15 mouse cellular contexts compared by ENCODE assay signal in the genomic region with DNA sequence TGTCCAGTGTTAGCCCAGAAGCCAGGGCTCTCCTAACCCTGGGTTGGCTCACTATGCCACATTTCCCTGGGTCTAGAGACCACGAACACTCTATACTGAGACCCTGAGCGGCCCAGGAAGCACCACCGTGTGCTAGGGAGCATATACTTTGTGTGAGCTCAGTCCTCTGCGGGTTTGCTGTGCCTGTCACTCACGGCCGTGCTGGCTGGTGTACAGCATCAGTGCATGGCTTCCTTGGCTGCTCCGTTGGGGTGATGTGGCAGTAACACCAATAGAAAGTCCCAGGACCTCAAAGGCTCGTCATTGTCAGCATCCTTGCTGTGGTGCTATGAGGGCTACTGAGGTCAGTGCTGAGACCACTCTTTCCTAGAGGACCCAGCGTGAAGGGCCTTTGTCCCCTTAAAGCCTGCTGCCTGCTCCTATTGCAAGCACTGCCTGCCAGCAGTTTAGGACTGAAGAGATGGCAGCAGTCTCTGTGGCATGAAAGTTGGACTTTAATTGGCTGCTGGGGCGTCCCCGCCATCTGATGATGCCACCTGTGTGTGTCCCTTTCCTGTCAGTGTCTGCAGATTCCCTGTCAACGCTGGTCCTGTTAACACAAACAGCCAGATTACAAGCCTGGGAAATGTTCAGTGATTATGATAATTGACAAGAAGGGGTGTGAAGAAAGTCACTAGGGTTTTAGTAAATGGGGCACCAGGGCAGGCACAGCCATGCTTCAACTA. TPM values are rescaled to one million over a fixed set of nuclear protein-coding genes. Genes with fewer than 3 reads are reported as not detected.
DNase-seq lines count a peak whose midpoint lies in the region; ATAC-seq lines count a peak whose summit lies in the region.
"Had no signal": no experiment of that assay in that cellular context is flagged by ENCODE, and none has a peak within 500 bp of the region (broad histone marks: within the 10 kb centered on the region; RNA-seq: fewer than 3 reads in every experiment).

No protein-coding gene starts in this region.

- 73% methylated on average over 12 of the region's 12 CpGs for whole genome bisulfite sequencing in heart, embryonic 13.5 days
- WGBS in forebrain, embryonic 15.5 days, result 51% methylated on average over 12 of the region's 12 CpGs
- 87% methylated on average over 12 of the region's 12 CpGs for WGBS in stomach, embryonic 16.5 days
- 79% methylated on average over 12 of the region's 12 CpGs for WGBS in liver, embryonic 11.5 days

- H3K27me3 ChIP-seq in heart, embryonic 13.5 days (replicated peaks), result no peaks in the 10 kb centered on the region
- no peaks in the 10 kb centered on the region for H3K27me3 ChIP-seq in forebrain, embryonic 15.5 days
- no peaks in the 10 kb centered on the region for H3K27me3 ChIP-seq in stomach, embryonic 16.5 days (ENCODE audit: control insufficient read depth, insufficient read depth, low read length)
- no peaks in the 10 kb centered on the region for H3K27me3 ChIP-seq in liver, embryonic 11.5 days (replicated peaks; ENCODE audit: control insufficient read depth, insufficient read depth, low read length)
- H3K27me3 ChIP-seq: hindbrain, embryonic 15.5 days; neural tube, embryonic 13.5 days had no signal

- no peak overlapping the region for H3K9ac ChIP-seq in heart, embryonic 13.5 days
- no peak overlapping the region for H3K9ac ChIP-seq in forebrain, embryonic 15.5 days (replicated peaks)
- H3K9ac ChIP-seq in stomach, embryonic 16.5 days (ENCODE audit: low read length), result peak overlapping the region; percentile 16; the same call in 1 of the 2 replicates
- H3K9ac ChIP-seq in liver, embryonic 11.5 days (ENCODE audit: low read depth, low read length), result no peak overlapping the region
- H3K9ac ChIP-seq: hindbrain, embryonic 15.5 days; neural tube, embryonic 13.5 days had no signal

- peak overlapping the region; percentile 92; the same call in 1 of the 2 replicates for H3K27ac ChIP-seq in heart, embryonic 13.5 days (replicated peaks)
- H3K27ac ChIP-seq in forebrain, embryonic 15.5 days (replicated peaks), result peak overlapping the region; percentile 70
- peak overlapping the region; percentile 42; the same call in 1 of the 2 replicates for H3K27ac ChIP-seq in stomach, embryonic 16.5 days (ENCODE audit: low read length)
- no peak overlapping the region for H3K27ac ChIP-seq in liver, embryonic 11.5 days (ENCODE audit: low read depth, low read length)
- H3K27ac ChIP-seq: hindbrain, embryonic 15.5 days had no signal

- no peak for ATAC-seq in heart, embryonic 13.5 days (ENCODE audit: extremely low read depth, insufficient number of reproducible peaks, low FRiP score, low TSS enrichment)
- ATAC-seq in forebrain, embryonic 15.5 days (replicated peaks), result peak; percentile 62
- ATAC-seq in stomach, embryonic 16.5 days (ENCODE audit: insufficient read depth, low FRiP score), result no peak
- no peak for ATAC-seq in liver, embryonic 11.5 days (replicated peaks; ENCODE audit: low FRiP score)
- ATAC-seq: activated CD4-positive, CD25-positive, alpha-beta regulatory T cell, adult 4 months; lung, postnatal 0 days had no signal

- no peaks in the 10 kb centered on the region for H3K9me3 ChIP-seq in heart, embryonic 13.5 days
- no peaks in the 10 kb centered on the region for H3K9me3 ChIP-seq in forebrain, embryonic 15.5 days
- H3K9me3 ChIP-seq in stomach, embryonic 16.5 days (replicated peaks; ENCODE audit: control insufficient read depth, low read length), result no peaks in the 10 kb centered on the region
- H3K9me3 ChIP-seq in liver, embryonic 11.5 days (ENCODE audit: control insufficient read depth, low read length), result no peaks in the 10 kb centered on the region
- H3K9me3 ChIP-seq: hindbrain, embryonic 15.5 days; neural tube, embryonic 13.5 days had no signal

- H3K4me1 ChIP-seq in heart, embryonic 13.5 days, result peaks cover 89% of the 10 kb centered on the region
- H3K4me1 ChIP-seq in forebrain, embryonic 15.5 days, result peaks cover 78% of the 10 kb centered on the region
- H3K4me1 ChIP-seq in stomach, embryonic 16.5 days (ENCODE audit: control insufficient read depth, insufficient read depth, low read length), result peaks cover 70% of the 10 kb centered on the region
- peaks cover 5% of the 10 kb centered on the region for H3K4me1 ChIP-seq in liver, embryonic 11.5 days (replicated peaks; ENCODE audit: control insufficient read depth, insufficient read depth, low read length)

- H3K36me3 ChIP-seq in heart, embryonic 13.5 days, result peaks cover 3% of the 10 kb centered on the region; the same call in 1 of the 2 replicates
- no peaks in the 10 kb centered on the region for H3K36me3 ChIP-seq in forebrain, embryonic 15.5 days
- no peaks in the 10 kb centered on the region for H3K36me3 ChIP-seq in stomach, embryonic 16.5 days (ENCODE audit: control insufficient read depth, insufficient read depth, low read length)
- no peaks in the 10 kb centered on the region for H3K36me3 ChIP-seq in liver, embryonic 11.5 days (ENCODE audit: control insufficient read depth, insufficient read depth, low read length)
- H3K36me3 ChIP-seq: hindbrain, embryonic 15.5 days had no signal

- DNase-seq in heart, postnatal 4 days, result no peak
- DNase-seq in layer of hippocampus, postnatal 14 days (ENCODE audit: low spot score in 2 of 2), result peak; percentile 45 to 82
- DNase-seq in layer of hippocampus, adult 9-11 months, result no peak
- no peak for DNase-seq in thymus, postnatal 0 days (ENCODE audit: low spot score)
- no peak for DNase-seq in liver, embryonic 11.5 days (ENCODE audit: low spot score)
- DNase-seq: thymus, postnatal 25 days had no signal

- H3K4me2 ChIP-seq in heart, embryonic 13.5 days, result no peak overlapping the region
- no peak overlapping the region for H3K4me2 ChIP-seq in forebrain, embryonic 15.5 days (replicated peaks)
- no peak overlapping the region for H3K4me2 ChIP-seq in stomach, embryonic 16.5 days (ENCODE audit: low read depth, low read length)
- H3K4me2 ChIP-seq in liver, embryonic 11.5 days, result no peak overlapping the region
- H3K4me2 ChIP-seq: hindbrain, embryonic 15.5 days; neural tube, embryonic 13.5 days had no signal

- H3K4me3 ChIP-seq in heart, embryonic 13.5 days, result no peak overlapping the region
- no peak overlapping the region for H3K4me3 ChIP-seq in forebrain, embryonic 15.5 days
- H3K4me3 ChIP-seq in stomach, embryonic 16.5 days (replicated peaks; ENCODE audit: low read length), result no peak overlapping the region
- no peak overlapping the region for H3K4me3 ChIP-seq in liver, embryonic 11.5 days (ENCODE audit: low read depth, low read length)
- H3K4me3 ChIP-seq: hindbrain, embryonic 15.5 days; neural tube, embryonic 13.5 days had no signal

RNA-seq across cellular contexts. Expression of gene Nkd1, which starts 51.2 kb away (rescaled TPM):
- polyA plus RNA-seq in heart, embryonic 13.5 days (2015; fragmentation: Nextera tagmentation; extraction: Ambion mirVana), result 16.1 and 18.6 TPM in 2 replicates
- total RNA-seq in heart, postnatal 4 days (2021), result 10 to 100 TPM in 1 of 2 experiments, 1 to 10 TPM in 1; 8.7 to 10.2 TPM
- total RNA-seq in layer of hippocampus, postnatal 14 days (2021), result 10 to 100 TPM; 13.4 to 14.7 TPM
- 36.6 and 40.8 TPM in 2 replicates for polyA plus RNA-seq in forebrain, embryonic 15.5 days (2015; fragmentation: Nextera tagmentation; extraction: Ambion mirVana)
- polyA plus RNA-seq in stomach, embryonic 16.5 days (2015; fragmentation: Nextera tagmentation; extraction: Ambion mirVana), result 36.4 and 36.8 TPM in 2 replicates
- 4.1 and 4.7 TPM in 2 replicates for polyA plus RNA-seq in thymus, postnatal 0 days (2015; fragmentation: Nextera tagmentation; extraction: Ambion mirVana)
- 9.5 and 12.7 TPM in 2 replicates for polyA plus RNA-seq in liver, embryonic 11.5 days (2014; fragmentation: Nextera tagmentation; extraction: Ambion mirVana)
- total RNA-seq: megakaryocyte-erythroid progenitor cell, adult 5-6 weeks; monocyte, adult 5-6 weeks had no signal
- polyA plus RNA-seq: activated CD4-positive, CD25-positive, alpha-beta regulatory T cell, adult 4 months had no signal

Comparison
In these comparisons a context has a peak if more than half of its experiments do, and no peak if none do; other contexts are left out.
1. DNase-seq: peak in layer of hippocampus, postnatal 14 days (2 of 2); none in heart, postnatal 4 days (single experiment), layer of hippocampus, adult 9-11 months (single experiment), thymus, postnatal 0 days (single experiment) and liver, embryonic 11.5 days (single experiment).